Mouse (Mus musculus) monocyte, adult 5-6 weeks (primary cell): Measurements from ENCODE around the gene Gm15319. TPM values are rescaled to one million over a fixed set of nuclear protein-coding genes. Genes with fewer than 3 reads are reported as not detected.
"Not testable (repeated sequence)": the region's sequence is repeated elsewhere in the genome, so short reads cannot be mapped to it uniquely, and the experiment has no call there.

ENCODE experiments used
- ATAC-seq: fragments of 153-309, 156-312 bp; replicated peaks from 2 replicates; pipeline ENCODE4 v1.8.0; 2017; ENCODE audit warnings: mild to moderate bottlenecking; ENCODE audit not compliant: low TSS enrichment, insufficient number of reproducible peaks, severe bottlenecking, poor library complexity, low FRiP score
- total RNA-seq: library from RNA; stranded (forward); fragments of 200-1000, 200-491, 200-594 nt; gene quantifications from 3 replicates; pipeline ENCODE4 v1.2.3, GENCODE M21; 2017

Gene Gm15319
- not detected in 3 replicates for total RNA-seq

DNA sequence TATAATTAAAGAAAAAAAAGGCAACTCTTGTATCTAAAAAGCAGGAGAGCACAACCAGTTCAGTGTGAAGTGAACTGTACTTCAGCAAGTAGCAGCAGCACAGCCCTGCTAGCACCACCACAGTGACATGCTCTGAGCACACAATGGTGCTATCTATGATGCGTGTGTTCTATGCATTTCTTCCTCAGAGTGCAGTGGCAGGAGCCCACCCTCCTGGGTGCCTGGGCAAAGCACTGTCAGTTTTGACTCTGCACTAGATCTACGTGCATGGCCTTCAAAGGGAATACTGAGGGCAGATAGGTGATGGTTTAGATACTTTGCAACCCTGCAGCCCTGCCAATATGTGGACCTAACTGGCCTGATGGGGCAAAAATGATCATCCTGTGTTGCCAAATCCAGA is at the start of gene Gm15319:
Gm15319 (minus strand) TSS at position 101 of the 400 bp plus-strand sequence.
- ATAC-seq, result not testable (repeated sequence)

DNA sequence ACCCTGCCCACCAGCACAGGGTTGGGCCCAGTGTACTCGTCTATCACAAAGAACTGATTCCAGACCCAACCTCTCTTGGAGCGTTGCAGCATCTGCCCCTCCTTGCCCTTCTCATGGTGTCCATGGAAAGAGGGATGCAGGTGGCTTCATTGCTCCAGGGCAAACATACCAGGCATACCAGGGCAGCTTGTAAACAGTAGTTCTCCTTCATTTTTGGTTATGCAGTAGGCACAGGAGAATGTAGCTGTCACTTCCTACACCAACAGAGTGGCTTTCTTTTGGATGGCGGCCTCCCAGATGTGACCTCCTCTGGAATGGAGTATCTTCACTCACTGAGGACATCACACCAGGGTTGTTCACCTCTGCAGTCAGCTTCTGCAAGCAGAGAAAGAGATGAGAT is 47.3 kb upstream of the Gm15319 start:
- ATAC-seq, result not testable (repeated sequence)

DNA sequence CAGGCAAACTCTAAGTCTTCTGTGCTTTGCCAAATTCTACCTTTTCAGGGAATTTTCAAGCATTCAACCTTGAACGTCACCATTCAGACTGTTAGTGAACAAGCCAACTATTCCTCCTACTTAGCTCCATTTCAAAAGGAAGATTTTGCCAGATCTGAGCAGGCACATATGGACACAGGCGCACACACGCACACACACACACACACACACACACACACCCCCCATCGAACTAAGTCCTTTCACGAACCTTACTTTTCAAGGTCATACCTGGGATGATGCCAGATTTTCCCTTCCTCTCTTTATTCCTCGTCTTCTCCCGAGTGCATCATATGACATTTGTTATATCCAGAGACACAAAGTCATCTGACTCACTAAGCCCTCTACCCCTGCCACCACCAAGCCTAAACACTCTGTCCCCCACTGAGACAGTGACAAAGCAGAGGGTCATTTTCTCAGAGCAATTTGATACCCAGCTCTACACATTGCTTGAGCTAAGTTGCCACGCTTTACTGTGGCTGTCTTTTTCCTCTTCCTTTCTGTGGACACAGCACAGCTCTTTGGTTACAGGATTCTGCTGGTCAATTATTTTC is 45.5 kb upstream of the Gm15319 start:
- ATAC-seq, result not testable (repeated sequence)

DNA sequence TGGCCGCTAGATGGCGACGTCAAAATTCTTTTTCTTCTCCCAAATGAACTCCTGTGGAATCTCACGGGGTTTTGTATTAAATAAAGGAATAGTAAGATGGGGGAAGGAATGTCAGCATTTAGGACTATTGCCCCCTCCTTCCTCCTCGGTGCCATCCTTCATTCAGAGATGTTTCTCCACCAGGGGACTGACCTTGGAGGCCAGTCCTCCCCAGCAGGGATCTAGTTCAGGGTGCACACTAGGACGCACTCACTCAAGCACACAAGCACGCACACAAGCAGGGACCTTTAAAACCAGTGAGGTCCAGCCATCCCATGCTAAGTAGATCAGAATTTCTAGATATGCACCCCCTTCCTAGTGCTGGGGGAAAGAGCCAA is 26.3 kb upstream of the Gm15319 start:
- not testable (repeated sequence) for ATAC-seq

DNA sequence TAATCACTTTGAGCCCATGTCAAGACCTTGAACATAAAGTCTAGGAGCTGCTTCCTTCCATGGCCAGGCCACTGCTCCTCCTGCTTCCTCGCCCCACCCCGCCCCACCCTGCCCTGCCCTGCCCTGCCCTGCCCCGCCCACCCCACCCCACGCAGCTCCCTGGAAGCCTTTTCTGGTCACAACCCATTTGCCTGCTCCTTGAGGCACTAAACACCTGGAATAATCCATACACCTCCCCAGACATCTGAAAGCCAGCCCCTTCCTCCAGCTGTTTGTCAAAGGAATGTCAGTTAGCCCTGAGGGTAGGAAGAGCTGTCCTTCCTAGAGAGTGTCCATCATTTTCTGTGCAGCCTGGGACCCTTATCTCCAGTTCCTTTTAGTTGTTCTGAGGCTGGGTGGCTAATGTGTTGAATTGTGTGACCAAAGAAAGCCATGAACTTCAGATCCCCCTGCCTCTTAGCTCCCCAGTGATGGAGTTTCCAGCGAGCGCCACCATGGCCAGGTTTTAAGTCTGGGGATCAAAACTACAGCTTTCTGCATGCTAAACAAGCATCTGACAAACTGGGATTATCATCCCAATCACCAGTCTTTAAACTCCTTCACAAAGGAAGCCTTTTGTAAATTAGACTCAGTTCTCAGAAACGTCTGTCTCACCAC is 25.8 kb upstream of the Gm15319 start:
- peak; percentile 66; the same call in 1 of the 2 replicates for ATAC-seq

DNA sequence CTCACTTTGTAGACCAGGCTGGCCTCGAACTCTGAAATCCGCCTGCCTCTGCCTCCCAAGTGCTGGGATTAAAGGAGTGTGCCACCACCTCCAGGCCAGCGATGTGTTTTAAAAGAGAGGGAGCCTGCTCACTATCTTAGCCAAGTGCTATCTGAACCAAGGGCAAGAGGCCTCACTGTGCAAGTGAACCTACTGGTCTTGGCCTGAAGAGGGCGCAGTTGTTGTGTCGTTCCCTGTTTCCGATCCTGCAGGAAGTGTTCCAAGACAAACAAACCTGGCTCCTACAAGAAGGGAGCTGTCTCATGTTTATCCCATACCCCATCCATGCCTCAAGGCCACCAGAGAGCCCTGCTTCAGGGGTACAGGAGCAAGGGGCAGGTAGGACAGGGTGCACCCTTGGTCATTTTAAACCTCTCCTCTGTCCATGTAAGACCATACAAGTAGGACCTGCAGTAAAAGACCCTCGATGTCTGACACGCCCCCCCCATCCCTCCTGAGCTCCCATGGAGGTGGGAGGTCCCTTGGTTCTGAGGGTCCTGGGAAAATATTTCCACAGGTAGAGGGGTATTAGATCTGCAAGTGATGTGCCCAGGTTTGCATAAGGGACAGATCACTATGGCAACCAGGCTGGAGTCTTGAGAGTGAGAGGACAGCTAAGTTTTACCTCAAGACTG is 24.2 kb upstream of the Gm15319 start:
- ATAC-seq, result peak; percentile 31; the same call in 1 of the 2 replicates

DNA sequence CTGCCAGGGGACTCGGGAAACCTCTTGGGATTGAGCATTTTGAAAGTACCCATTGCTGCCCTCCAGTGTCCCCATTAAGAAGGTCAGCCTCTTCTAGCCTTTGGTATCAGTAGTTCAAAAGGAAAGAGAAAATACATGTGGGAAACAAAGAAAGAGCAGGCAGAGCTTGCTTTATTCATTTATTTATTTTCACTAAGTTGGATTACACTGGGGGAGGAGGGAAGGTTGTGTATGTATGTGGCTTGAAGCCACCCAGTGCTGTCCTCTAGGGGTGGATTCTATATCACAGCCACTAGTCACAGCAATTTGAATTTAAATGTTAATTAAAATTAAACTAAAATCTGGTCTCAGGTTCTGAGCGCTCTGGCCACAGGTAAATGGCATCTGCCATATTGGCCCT is 22.0 kb upstream of the Gm15319 start:
- ATAC-seq, result not testable (repeated sequence)

DNA sequence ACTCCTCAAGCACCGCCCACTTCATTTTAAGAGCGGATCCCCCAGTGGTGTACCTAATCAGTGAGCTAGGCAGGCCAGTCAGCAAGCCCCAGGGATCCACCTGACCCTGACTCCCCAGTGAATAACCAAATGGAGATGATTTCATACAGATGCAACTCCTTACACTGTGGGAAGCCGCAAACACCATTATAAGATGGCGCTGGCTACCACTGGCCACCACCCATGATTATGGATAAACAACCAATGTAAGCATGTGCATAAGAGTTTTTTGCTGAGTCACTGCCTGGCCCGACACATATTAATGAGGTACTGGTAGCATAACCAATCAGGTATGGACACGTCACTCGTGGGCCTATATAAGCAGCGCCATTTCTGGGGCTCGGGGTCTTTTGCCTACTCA is 21.1 kb upstream of the Gm15319 start:
- ATAC-seq, result not testable (repeated sequence)

DNA sequence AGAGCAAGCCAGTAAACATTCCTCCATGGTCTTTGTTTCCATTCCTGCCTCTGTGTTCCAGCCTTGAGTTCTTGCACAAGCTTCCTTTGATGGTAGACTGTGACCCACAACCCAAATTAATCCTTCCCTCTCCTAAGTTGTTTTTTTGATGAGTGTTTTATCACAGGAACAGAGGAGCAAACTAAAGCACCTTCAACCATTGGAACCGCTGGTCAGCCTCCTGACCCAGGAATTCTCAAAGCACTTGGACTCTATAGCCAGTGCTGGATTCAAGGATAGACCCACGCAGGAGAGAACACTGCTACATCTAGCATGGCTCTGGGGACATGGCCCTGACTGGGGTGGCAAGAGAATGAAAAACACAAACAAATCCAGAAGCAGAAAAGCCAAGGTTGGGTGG is 19.1 kb upstream of the Gm15319 start:
- not testable (repeated sequence) for ATAC-seq

DNA sequence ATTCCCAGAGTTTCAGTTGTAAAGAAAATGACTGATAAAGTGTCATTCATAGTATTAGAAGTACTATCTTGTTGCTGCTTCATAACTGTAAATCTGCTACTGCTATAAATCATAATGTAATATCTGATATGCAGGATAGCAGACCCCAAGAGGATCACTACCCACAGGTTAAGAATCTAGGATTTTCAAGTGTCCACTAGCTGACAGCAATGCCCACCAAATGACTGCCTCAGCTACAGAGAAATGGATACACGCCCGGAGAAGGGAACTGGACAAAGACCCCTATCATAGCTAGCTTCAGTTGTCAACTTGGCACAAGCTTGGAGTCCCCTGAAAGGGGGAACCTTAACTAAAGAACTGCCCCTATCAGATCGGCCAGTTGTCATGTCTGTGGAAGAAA is 18.6 kb upstream of the Gm15319 start:
- ATAC-seq, result not testable (repeated sequence)

DNA sequence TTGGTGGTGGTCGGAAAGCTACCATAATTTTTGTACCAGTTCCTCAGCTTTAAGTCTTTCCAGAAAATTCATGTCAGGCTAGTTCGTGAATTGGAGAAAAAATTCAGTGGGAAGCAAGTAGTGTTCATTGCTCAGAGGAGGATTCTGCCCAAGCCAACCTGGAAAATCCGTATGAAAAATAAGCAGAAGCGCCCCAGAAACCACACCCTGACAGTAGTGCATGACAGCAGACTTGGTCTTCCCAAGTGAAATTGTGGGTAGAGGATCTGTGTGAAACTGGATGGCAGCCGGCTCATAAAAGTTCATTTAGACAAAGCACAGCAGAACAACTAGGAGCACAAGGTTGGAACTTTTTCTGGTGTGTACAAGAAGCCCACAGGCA is 18.2 kb upstream of the Gm15319 start:
- ATAC-seq, result not testable (repeated sequence)

DNA sequence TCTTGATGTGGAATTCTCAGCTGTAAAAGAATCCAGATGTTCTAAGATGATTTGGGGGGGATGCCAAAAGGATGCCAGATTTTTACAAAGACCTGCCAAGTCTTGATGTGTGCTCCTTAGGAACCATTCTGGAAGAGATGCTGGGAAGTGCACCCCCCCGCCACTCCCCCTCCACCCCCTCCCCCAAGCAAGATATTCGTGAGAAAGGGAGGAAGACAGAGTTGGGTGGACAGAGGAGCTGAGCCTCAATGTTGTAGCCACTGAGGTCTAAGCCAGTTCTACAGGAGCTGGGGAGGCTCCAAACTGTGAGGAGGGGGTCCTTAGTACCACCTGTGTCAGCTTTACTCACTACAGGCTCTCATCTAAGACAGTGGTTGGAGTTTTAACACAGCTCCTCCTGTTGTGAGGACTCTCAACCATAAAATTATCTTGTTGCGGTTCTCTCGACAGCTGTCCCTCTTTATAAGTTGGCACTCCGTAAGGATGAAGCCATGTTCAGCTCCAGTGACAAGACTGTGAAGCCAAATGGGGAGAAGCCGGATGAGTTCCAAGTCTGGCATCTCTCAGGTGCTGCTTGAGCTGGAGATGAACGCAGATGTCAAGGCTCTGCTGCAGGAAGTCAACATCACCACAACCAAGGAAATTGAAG is 17.7 kb upstream of the Gm15319 start:
- peak; percentile 48 for ATAC-seq

DNA sequence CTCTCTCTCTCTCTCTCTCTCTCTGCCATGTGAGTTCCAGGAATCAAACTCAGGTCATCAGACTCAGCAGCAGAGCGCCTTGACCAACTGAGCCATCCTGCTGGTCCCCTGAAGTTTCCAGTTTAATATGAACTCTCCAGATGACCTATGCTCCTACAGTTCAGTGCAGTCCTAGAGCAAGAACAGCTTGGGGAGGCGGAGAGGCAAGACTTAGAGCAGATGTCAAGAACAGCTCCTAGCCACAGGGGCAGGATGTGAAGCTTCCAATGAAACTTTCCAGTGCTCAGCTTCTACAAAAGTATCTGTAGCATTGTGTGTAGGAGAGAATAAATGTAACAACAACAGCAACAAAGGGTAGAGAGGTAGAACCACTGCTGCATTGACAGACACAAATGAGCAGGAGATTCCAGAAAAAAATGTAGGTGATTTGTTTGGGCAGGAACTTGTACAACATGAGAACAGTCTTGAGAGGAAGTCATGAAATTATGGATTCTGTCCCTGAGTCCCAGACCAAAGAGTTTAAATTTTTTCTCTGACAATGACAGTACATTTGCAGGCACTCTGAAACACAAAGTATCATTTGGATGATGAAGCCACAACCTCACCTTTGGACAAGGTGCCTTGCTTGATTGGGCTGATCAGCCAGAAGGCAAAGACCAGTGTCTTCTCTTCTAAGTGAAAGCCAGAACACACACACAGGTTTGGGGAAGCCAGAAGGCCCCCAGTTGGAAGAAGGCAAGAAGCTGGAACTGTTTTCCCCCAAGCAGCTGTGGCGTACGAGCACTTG is 16.8 kb upstream of the Gm15319 start:
- peak; percentile 66 for ATAC-seq

DNA sequence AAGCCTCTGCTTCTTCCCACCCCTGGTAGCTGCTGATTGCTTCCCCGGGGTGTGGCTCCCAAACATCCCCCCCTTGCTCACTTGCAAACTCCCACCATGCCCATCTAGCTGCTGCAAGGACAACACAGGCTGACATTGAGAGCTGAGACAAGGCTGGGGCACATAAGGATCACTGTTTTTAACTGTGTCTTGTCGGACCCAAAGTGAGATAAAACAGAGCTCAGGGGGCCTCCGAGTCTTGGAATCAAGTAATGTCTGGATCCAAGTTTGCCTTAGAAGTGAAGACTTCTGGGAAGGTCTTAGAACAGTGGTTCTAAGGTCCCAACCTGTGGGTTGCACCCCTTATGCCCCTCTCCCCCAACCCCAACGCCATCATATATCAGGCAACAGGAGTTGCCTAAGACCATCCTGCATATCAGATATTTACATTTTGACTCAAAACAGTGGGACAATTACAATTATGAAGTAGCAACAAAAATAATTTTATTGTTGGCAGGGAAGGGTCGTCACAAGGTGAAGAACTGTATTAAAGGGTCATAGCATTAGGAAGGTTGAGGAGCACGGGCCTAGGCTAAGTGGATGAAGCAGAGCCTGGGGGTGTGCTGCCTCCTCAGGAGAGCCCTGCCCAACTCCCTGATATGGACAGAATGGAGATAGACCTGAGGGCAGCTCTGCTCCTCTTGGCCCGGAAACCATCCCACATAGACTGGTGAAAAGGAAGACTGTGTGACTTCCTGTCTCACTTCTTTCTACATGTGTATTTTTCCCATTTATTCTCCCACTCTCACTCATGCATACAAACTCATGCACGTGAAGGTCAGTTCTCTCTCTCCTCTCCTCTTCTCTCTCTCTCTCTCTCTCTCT is 16.0 kb upstream of the Gm15319 start:
- peak; percentile 68 for ATAC-seq

DNA sequence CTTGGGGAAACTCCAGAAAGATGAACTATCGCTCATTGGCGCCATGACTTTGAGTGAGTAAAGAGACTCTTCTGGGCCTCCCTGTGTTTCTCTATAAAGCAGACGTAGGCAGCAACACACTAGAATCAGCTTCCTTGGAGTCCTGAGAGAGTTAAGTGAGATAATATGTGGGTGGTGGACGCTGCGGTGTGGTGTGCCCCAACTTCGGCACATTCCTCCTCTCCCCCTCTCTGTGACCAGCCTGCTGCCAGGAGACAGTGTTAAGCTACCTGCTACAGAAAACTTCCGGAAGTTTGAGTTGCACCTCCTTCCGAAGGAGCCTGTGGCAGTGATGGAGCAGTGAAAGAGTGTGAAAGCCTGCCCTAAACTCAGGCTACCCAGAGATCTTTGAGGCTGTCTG is 15.3 kb upstream of the Gm15319 start:
- not testable (repeated sequence) for ATAC-seq

DNA sequence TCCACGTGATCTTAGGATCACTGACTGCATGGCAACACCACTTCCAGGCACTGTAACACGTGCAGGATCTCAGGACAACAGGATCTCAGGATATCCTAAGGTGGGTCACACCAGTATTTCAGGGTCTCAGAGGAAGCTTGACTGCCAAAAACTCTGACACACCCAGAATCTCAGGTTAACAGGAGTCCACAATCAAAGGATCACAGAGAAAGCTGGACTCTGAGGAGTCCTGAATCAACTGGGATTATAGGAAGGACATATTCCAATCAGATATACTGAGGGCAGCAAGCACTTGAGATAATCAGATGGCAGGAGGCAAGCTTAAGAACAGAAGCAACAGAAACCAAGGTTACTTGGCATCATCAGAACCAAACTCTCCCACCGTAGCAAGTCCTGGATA is 12.7 kb upstream of the Gm15319 start:
- not testable (repeated sequence) for ATAC-seq

DNA sequence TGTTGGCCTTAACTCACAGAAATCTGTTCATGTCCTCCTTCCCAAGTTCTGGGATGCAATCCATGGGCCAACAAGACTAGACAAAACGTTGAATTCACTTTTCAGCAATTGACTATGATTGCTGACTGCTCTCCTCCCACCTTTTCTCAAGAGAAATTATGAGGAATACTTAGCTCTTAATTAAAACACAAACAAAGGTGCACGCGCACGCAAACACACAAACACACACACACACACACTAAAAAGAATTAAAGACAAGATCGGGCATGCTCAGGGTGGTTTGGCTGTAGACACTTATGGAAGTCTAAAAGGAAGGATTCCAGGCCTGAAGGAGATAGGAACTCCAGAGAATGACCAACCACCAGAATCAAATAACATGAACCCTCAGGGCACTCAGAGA is 6.6 kb downstream of the Gm15319 start:
- not testable (repeated sequence) for ATAC-seq

DNA sequence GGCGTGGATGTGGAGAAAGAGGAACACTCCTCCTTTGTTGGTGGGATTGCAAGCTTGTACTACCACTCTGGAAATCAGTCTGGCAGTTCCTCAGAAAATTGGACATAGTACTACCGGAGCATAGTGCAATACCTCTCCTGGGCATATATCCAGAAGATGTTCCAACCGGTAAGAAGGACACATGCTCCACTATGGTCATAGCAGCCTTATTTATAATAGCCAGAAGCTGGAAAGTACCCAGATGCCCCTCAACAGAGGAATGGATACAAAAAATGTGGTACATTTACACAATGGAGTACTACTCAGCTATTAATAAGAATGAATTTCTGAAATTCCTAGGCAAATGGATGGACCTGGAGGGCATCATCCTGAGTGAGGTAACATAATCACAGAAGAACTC is 9.4 kb downstream of the Gm15319 start:
- not testable (repeated sequence) for ATAC-seq
